Mouse (Mus musculus) adrenal gland, adult 8-10 months (tissue): Measurements from ENCODE around the gene Zc3h14. TPM values are rescaled to one million over a fixed set of nuclear protein-coding genes. Genes with fewer than 3 reads are reported as not detected.

Experiments used
- DNase-seq: peaks from one replicate; pipeline ENCODE4 v3.0.0; 2022
- total RNA-seq, 4 experiments: library from RNA; stranded (reverse); gene quantifications; 2 replicates each; pipeline ENCODE4 v1.2.4; 2022

Gene Zc3h14
- total RNA-seq: 100 to 1,000 TPM in 2 of 4 experiments, 10 to 100 TPM in 2; 76.0 to 104 (median 90.1) TPM

DNA sequence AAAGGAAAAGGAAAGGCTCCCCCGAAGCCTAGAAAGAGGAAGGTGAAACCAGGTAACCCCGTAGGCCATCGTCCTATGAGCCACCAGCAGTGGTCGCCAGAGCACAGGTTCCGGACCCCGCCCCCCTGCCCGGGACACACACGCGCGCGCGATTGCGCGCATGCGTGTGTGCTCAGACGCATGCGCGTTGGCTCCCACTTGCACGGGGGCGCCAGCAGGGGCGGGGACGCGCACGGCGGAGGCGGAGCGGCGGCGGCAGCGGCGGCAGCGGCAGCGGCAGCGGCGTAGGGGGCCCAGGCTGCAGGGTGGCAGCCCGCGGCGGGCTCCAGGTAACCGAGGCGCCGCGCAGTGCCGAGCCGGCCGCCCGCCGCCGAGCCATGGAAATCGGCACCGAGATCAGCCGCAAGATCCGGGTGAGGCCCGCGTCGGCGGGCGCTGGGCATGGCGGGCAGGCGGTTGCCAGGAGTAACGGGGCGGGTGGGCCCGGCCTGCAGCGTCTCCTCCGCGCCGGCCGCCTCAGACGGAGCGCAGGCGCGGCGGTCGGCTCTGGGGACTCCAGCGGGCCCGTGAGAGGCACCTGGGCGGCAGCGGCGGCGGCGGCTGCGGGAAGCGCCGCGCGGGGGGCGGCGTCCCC is at the start of gene Zc3h14:
Gene Zc3h14, plus strand, starts transcription at position 219 of the 634 bp plus-strand sequence.
- peak; percentile 88 for DNase-seq

DNA sequence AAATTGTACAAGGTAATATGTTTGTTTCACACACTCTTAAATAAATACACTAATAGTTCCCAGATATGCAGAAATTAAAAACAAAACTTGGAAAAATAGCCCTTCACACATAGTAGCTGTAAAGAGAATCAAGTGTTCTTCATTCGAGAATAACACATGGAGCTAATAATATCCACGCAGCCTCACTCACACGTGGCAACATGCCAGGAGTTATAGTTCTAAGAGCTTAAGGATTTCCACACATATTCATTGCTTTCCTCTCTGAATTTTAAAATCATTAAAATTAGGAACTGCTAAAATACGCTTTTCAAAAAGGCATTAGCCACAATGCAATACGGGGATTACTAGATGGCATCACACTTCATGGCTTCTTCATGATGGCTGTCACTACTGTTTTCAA is 49.6 kb upstream of the Zc3h14 start:
- no peak for DNase-seq

DNA sequence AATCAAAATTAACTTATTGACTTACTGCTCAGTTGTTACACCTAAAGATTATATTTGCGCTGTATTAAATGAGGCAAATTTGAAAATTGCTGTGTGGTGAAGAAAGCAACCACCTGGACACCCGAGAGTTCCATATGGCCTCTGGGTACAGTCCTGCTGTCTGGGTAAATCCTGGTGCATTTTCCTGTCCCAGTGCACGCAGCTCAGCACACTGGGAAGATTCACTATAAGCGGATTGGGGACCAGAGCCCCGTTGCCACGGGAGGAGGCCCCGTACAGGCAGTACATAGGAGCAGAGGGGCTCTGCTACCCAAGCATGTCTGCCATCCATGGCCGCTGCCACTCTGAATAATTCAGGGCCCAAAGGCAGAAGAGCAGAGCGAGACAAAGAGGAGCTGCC is 45.2 kb upstream of the Zc3h14 start:
- no peak for DNase-seq

DNA sequence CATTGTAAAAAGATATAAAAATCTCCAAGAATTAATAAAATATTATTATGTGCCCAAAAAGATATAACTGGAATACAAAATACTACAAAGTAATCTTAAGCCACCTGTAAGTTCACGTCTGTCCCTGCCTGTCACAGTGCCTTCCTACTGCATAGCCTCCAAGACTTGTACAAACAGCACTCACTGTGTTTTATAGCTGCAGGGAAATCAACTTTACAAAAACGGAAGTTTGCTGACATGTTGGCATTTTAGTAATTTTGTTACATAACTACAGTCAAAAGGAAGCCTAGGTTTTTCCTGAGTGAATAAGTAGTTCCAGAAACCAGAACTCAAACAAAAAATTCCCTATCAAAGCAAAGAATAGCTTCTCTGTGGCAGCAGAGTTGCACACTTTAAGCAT is 43.2 kb upstream of the Zc3h14 start:
- no peak for DNase-seq

DNA sequence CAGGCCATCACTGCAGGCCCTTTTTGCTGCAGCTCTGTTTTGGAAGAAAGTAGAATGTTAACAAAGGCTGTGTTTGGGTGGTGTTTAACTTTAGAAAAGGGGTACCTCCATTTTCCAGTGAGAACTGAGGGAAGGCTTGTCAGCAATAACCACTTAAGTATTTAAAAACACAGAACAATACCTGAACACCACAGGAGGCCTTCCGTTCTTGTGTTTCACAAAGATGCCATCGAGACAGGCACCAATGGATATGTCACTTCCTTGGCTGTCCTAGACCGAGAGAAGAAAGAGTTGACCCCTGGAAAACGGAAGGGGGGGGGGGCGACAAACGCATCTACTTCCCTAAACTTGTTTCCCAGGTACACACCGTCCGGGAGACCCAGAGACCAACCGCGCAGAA is 42.8 kb upstream of the Zc3h14 start:
- DNase-seq: no peak

DNA sequence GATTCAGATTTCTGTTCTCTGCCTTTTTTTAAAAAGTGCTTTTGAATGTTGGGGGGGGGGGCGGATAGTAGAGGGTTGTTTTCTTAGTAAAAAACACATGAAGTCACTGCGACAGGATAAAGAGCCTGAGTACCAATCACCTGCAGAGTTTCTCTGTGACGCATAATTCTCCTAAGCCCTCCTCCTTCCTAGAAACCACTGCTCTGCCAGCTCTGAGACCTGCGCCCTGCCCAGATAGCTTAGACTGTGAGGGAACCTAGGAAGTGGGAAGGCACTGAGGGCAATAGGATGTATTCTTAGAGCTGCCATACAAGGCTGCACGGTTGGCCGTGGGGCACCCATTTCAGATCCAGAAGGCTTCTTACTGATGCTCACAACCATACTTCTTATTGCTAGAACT is 33.9 kb upstream of the Zc3h14 start:
- no peak for DNase-seq

DNA sequence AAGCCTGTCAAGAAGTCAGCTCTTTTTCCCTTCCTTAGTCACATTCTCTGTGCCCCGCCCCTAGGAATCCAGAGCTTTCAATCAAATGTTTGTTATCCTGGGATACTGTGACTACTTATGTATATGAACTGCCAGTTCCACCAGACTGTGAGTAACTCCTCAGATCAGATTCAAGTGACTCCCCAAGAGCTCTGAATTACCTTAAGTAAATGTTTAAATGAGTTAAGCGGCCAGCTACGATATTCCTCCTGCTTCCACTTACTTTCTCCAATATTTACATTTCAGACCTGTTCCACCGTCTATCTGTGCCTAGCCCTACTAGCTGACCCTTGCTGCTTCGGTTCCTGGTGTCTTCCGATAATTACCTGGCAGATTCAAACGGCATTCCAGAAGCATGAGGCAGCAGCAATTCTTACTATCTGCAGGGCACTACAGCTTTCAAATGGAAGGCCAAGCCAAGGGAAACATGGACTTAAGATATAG is 33.1 kb upstream of the Zc3h14 start:
- no peak for DNase-seq

DNA sequence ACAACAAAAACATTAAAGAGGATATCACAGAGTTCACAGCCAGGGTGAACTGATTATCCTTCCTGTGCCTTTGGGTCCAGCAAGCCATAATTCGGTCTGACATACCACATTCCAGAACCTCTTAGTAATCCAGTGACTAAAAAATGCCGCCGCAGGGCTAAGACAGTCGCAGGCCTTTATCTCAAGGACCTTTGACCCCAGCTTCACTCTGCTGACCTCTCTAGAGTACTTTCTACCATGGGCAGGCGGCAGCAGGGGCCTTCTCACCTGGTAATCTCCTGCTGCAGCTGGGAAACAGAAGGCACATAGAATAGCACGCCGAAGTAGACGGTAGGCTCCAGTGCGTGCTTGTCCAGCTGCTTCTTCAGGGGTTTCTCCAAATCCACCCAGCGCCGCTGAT is 32.0 kb upstream of the Zc3h14 start:
- DNase-seq: peak; percentile 60

DNA sequence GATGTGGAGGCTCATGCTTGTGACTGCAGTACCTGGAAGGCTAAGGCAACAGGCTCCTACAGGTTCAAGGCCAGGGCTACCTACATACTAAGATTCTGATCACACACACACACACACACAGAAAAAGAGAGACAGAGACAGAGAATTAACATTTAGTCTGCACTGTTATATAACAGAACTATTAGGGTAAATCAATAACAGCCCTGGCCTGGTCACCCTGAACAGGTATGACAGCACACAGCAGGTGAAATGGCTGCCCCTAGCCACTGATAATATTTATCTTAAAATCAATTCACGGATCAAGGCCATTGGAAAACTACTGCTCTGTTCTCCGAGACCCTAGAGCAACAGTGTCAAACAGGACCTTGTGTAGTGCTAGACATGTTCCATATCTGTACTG is 30.6 kb upstream of the Zc3h14 start:
- no peak for DNase-seq

DNA sequence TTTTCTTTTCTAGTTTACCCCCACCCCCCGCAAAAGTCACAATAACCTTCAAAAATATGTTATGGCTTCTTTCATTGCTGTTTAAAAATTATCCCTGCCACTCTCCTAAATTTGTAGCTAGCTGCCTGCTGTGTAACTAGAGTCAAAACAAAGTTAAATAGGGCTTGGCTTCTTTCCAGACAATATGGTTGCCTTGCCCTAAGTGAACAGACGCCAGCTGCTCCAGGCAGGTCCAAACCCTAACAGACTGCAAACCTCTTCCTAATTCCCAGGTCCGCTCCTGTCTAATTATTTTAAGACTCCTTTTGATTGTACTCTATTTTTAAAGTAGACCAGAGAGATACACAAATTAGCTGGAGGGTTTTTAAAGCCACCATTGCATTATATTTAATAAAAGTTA is 26.1 kb upstream of the Zc3h14 start:
- no peak for DNase-seq

DNA sequence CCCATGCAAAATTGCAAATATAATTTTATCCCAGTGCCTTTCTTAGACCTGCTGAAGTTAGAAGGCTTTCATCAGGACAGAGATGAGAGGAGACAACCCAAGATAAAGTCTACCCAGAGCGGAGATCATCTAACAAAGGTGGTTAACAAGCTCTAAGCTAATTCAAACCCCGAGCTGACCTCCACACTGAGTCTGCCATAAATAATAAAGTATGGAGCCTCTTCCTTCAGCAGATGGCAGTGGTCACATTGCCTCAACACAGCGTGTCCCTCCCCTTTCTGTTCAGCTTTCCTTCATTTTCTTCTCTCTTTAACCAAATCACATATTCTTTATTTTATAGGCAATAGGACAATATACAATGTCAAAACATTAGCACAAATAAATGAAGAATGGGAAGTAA is 25.7 kb upstream of the Zc3h14 start:
- no peak for DNase-seq

DNA sequence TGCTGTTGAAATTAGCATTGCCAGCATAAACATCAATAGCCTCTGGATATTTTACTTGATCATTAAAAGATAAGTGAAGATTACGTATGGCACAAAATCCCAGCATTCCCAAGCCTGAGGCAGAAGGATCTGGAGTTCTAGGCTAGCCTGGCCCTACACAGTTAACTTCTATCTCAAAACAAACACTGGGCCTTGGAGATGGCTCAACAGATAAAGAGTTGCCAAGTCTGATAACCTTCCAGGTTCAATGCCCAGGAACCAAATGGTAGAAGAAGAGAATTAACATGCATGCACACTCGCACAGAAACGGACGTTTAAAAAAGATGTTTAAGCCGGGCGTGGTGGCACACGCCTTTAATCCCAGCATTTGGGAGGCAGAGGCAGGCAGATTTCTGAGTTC is 22.5 kb upstream of the Zc3h14 start:
- no peak for DNase-seq

DNA sequence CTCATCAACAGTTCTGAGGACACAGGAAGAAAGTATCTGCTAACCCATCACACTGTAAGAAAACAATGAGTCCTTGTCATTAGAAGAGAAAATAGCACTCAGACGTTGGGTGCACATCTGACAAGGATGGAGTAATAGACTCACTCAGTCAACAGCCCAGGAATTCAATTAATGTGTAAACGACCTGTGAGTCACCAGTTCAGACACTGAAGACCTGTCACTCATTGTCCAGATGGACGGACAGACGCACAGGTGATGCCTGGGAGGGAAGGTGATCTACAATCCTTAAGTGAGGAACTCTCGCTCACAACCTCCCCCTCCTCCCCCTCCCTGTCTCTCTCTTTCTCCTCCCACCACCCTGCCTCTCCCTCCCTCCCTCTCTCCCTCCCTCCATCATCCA is 21.8 kb upstream of the Zc3h14 start:
- no peak for DNase-seq

DNA sequence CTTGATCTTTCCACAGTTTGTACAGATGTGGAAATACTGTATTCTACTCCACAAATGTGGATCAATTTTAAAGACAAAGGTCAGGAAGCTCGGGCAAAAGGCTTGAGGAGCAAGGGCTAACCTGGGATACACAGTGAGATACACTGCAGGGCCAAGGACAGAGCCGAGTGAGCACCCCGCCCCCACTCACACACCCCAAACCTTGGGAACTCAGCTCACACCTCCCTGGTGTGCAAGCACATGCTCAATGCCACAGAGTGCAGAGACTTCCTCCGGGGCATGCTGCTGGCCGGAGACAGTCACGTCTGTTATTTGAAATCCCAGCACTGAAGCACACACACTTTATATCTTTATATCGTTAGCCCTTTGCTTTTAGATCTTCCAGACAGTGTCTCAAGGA is 20.7 kb upstream of the Zc3h14 start:
- DNase-seq: no peak

DNA sequence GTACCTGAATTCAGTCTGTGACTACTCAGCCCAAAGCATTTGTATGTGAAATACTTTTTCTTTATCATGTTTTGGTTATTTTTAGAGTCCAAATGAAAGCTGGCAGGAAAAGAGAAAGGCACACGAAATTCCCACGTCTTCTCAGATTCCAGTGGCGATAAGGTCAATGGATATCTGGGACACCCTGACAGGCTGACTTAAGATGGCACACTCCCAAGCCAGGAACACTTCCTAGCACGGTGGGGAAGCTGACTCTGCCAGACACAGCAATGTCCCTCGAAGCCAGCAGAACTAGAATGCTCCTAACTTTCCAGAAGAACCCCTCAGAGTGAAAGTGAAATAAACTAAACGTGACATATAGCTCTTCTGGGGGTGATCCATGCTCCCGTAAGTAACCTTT is 19.6 kb upstream of the Zc3h14 start:
- DNase-seq: no peak

DNA sequence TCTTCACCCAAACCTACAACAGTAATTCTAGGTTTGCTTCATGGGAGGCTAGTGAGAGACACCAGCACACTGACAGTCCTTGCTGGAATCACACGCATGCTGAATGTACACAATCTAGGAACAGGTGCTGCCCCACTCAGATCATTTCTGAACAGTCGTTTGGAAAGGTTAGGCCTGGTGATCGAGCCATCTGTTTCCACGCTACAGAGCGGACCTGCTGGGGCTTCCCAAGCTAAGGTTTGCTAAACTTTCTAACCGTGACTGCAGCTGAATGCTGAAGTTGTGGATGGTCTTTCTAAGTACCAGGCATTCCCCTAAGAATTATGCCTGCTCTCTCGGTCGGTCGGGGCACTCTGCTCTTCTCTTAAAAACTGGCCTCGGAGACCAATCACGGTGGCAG is 16.1 kb upstream of the Zc3h14 start:
- DNase-seq: no peak

DNA sequence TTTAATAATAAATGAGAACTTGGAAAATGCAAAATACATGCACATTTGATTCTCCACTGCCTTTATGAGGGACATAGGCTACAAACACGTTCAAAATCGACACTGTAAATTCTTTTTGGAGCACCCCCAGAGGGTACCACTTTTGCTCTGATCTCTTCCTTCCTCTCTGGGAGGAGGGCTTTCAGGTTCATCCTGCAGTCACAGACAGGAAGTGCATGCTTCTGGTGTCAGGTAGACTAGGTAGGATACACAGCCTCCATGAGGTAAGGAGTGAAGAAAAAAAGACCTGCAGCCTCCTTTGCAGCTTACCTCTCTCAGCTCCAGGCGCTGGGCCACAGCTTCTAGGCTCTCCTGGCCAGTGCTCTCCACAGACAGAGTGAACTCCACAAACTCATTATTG is 13.6 kb upstream of the Zc3h14 start:
- no peak for DNase-seq

DNA sequence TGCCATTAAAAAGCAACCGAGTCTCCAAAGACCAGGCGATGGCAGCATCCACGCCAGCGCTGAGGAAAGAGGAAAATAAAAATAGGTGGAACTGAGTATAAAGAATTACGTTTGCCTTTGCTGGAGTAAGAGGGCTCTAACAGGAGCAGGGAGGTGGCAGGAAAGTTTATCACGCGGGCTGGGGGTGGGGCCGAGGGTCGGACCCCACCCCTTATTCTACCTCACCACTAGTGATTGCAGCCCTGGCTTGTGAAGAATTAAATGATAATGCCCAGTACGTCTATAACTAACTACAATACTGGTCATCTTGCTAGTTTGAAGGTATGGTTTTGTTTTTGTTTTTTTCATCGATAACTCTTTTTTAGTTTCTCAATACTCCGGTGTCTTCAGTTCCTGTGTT is 13.0 kb upstream of the Zc3h14 start:
- DNase-seq: no peak

DNA sequence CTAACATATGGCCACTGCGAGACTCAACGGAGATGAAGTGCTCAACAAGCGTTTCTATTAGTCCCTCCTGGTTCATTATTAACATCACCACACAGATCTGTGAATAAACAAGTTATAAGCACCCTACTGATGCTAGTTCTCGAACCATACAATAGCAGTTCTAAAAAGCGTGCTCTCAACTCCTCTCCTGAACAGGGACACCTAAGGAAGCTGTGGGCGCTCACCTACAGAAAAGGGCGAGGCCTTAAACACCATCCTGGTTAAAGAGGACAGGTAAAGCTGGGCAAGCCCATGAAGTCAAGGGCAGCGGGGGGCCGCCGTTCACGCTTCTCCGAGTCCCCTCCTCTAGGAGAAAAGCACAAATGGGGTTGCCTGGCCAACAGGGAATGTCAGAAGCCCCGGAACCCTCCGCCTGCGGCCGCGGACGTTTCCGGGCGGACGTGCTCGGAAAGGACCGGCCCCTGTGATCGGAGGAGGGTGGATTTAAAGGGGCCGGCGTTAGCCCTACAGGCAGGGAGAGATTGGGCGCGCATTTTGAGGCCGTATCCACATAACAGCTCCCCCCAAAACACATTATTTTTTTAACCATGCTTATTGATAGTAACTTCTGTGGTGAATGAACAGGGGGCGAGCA is 12.4 kb upstream of the Zc3h14 start:
- DNase-seq: peak; percentile 68

DNA sequence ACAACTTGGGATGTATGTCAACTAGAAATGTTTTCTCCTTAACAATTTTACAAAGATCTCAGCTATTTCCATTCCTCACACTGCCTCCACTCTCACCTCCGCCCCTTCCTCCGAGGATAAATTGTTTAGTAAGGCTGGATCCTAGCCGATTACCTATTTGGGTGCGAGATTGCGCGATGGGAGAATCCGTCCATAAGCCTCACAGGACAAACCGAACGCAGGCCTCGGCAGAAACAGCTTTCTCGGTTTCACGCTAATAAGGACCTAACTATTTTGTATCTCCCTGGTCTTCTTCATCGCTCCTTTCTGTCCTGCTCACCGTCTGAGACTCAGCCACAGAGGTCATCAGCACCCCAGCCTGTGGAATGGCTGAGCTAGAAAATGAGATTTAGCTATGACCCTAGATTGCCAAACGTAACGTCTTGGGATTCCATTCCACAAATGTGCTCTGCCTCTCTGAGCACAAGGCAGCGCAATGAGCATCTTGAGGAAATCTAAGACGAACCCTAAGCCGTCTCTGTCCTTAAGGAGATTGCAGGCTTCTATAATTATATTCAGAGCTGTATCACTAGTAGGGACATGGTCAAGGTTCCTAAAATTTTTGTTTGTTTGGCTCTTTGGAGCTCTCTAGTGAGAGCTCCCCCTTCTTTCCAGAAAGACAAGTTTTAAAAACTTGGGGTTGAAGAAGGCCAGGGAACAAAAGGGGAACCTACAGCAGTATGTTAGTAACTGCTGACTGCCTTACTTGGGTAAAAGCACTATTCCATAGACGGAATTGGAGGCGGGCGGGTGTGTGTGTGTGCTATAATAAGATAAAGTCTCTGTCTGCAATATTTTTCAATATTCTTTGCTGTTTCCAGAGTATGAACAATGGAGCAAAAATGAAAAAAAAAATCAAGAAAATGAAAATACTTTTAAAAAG is 11.6 kb upstream of the Zc3h14 start:
- no peak for DNase-seq

DNA sequence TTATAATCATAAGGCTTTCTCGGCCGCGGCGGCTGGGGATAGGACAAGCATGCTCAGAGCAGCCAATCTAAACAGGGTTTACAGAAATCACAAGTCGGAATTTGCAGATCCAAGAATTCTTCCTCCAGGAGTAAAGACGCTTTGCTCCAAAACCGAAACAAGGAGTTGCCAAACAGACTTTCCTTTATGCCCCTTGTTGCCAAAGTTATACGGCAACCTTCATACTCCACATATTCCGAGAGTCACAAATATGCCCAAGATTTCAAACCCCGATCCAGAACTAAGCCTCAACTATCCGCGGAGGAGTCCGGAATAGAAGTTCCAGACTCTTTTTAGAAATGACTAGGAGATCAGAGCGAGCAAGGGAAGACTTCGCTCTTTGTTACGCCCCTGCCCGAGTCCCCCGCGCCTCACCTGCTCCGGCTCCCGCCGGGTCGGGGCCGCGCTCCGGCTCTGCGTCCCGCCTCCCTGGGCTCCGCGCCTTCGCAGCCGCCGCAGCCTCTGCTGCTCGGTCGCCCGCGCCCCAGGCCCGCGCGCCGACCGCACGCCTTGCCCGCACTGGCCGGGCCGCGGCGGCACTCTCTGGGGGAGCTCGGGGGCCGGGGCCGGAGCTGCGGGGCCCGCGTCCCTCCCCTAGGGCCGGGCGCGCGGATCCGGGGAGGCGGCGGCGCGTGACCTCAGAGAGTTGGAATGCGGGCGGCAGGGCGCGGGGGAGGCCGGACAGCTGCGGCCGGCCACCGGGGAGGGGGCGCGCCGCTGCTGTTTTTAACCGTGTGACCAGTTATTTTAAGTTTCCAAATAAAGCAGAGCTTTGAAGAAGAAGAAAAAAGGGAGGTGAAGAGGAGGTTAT is 9.6 kb upstream of the Zc3h14 start, which contains the start of gene Ptpn21:
Gene Ptpn21, minus strand, starts transcription at position 455 of the 850 bp plus-strand sequence.
- peak; percentile 49 for DNase-seq

DNA sequence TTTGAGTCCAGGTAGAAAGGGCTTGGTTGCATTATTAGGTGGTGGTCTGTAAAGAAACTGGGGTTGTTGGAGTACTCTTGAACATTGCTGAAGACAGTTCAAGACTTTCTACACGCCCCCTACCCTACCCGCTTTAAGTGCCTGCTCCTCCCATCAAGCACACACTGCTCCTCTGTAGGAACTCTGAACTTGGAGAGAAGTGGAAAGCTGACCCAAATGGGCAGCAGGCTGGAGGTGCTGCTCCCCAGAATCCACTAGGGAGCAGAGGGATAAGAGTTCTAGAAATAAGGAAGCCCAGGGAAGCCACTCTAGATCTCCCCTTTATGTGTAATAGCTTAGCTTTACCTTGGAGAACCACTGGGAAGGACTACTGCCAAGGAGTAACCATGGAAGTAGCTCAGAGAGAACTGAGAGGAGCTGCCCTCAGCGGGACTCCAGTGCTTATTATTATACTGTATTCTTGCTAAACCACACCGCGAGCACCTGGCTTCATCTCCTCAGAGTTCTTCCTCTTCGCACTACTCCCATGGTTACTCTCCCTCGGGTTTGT is 8.9 kb upstream of the Zc3h14 start:
- DNase-seq: no peak
